Mouse (Mus musculus) spleen, adult 2 months (tissue): Measurements from ENCODE around the gene Mxra8. TPM values are rescaled to one million over a fixed set of nuclear protein-coding genes. Genes with fewer than 3 reads are reported as not detected.

Experiments
- DNase-seq, 2 experiments: peaks; one replicate each; pipeline versions ENCODE4 v3.0.0 to v3.0.0-alpha.2; 2012 to 2021; ENCODE audit warnings: low spot score in 2 of 2, low read depth in 1 of 2
- H3K27ac ChIP-seq: fragments of 200-500 bp; 2 replicates; pipeline ENCODE4 v1.5.1; 2012; ENCODE audit warnings: low read length, inconsistent platforms; ENCODE audit not compliant: insufficient read depth
- H3K27me3 ChIP-seq: fragments of 200-500 bp; 2 replicates; pipeline ENCODE4 v1.6.1; 2012; ENCODE audit warnings: mild to moderate bottlenecking, moderate library complexity, low read length, inconsistent platforms; ENCODE audit not compliant: control insufficient read depth, insufficient read depth
- H3K36me3 ChIP-seq: fragments of 200-500 bp; 2 replicates; pipeline ENCODE4 v1.6.1; 2012; ENCODE audit warnings: mild to moderate bottlenecking, low read length, inconsistent platforms; ENCODE audit not compliant: control insufficient read depth, insufficient read depth
- H3K4me1 ChIP-seq: fragments of 200-500 bp; 2 replicates; pipeline ENCODE4 v1.6.1; 2011; ENCODE audit warnings: inconsistent platforms; ENCODE audit not compliant: control insufficient read depth, insufficient read depth, insufficient read length
- H3K4me3 ChIP-seq: fragments of 200-500 bp; 2 replicates; pipeline ENCODE4 v1.5.1; 2011; ENCODE audit warnings: mild to moderate bottlenecking, inconsistent platforms; ENCODE audit not compliant: insufficient read depth, insufficient read length; ENCODE audit errors: extremely low read depth
- CTCF ChIP-seq: fragments of 200-500 bp; IDR thresholded peaks from 2 replicates; pipeline ENCODE4 v1.5.1; 2011; ENCODE audit warnings: mild to moderate bottlenecking, inconsistent platforms; ENCODE audit not compliant: insufficient read depth, insufficient read length, insufficient replicate concordance; ENCODE audit errors: extremely low read depth
- POLR2A ChIP-seq: fragments of 200-500 bp; IDR thresholded peaks from 2 replicates; pipeline ENCODE4 v1.6.1; 2011; ENCODE audit warnings: low read depth, low read length, inconsistent platforms
- WGBS: fragments of 180-500 bp; shearing (Covaris S2); methylation state at CpG from one replicate; pipeline ENCODE4 v1.1.7; 2018; 5-methylcytosine and 5-hydroxymethylcytosine counted together
- polyA plus RNA-seq: library from polyadenylated mRNA; depleted of rRNA; stranded (reverse); fragments of >200 nt; gene quantifications from 2 replicates; pipeline ENCODE4 v1.2.3, GENCODE M21; 2012

Mxra8 gene
- polyA plus RNA-seq, 1 experiment, result 73.6 TPM

DNA sequence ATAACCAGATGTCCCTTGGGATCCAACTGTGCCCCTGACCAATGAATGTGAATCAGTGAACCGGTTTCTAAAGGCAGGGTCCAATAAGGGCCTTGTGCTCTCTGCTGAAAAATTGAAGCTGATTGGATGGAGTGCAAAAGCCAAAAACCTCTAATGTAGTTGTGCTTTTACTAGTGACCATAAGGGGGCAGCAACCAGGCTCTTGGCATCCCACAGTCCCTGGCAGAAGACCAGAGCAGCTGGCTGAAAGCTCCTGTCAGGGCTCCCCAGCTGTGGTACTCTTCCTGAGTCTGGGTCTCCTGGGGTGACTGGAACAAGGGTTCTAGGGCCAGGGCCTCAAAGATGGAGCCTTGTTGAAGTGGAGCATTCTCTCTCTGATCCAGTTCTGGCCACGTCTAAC is 5.6 kb upstream of the Mxra8 start:
- H3K4me3 ChIP-seq, result no peak overlapping the region
- H3K27me3 ChIP-seq, result no peaks in the 10 kb centered on the region
- H3K36me3 ChIP-seq, result no peaks in the 10 kb centered on the region
- H3K27ac ChIP-seq, result peak overlapping the region; percentile 23; the same call in 1 of the 2 replicates
- peak; percentile 34 to 58 for DNase-seq
- no peak; the same call in 1 of the 2 replicates for TF ChIP-seq CTCF
- peaks cover 9% of the 10 kb centered on the region; the same call in 1 of the 2 replicates for H3K4me1 ChIP-seq
- WGBS, result 43% methylated on average over 2 of the region's 2 CpGs

DNA sequence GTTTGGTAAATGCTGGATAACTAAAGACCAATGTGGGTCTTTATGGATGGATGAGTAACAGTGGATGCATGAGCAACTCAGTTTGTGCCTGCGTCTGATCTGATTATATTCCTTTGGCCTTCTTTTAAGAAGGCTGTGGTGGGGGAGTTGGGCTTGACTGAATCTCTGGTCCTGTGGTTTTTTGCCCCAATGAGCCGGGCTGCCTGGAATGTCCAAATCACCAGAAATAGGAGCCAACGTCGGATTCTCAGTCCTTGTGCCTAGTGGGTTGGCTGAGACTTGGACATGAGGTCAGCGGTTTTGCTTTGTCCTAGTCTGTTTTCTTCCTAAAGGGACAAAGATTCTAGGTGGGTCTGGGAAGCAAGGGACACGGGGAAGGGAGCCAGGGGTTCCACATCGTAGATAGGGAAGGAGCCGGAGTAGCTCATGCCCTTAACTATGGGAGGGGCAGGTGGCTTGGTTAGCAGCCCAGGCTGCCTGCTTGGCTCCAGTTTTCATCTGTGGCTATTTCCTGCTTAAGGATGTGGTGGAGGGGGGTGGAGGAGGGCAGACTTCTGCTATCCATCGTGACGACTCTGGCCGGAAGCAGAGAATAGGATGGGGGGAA is 2.0 kb upstream of the Mxra8 start:
- no peaks in the 10 kb centered on the region for H3K36me3 ChIP-seq
- no peak for DNase-seq
- no peak overlapping the region for H3K4me3 ChIP-seq
- H3K27me3 ChIP-seq, result no peaks in the 10 kb centered on the region
- peak overlapping the region; percentile 28; the same call in 1 of the 2 replicates for H3K27ac ChIP-seq
- H3K4me1 ChIP-seq, result peaks cover 14% of the 10 kb centered on the region; the same call in 1 of the 2 replicates
- no peak for TF ChIP-seq POLR2A
- TF ChIP-seq CTCF, result no peak
- 31% methylated on average over 11 of the region's 11 CpGs for WGBS

DNA sequence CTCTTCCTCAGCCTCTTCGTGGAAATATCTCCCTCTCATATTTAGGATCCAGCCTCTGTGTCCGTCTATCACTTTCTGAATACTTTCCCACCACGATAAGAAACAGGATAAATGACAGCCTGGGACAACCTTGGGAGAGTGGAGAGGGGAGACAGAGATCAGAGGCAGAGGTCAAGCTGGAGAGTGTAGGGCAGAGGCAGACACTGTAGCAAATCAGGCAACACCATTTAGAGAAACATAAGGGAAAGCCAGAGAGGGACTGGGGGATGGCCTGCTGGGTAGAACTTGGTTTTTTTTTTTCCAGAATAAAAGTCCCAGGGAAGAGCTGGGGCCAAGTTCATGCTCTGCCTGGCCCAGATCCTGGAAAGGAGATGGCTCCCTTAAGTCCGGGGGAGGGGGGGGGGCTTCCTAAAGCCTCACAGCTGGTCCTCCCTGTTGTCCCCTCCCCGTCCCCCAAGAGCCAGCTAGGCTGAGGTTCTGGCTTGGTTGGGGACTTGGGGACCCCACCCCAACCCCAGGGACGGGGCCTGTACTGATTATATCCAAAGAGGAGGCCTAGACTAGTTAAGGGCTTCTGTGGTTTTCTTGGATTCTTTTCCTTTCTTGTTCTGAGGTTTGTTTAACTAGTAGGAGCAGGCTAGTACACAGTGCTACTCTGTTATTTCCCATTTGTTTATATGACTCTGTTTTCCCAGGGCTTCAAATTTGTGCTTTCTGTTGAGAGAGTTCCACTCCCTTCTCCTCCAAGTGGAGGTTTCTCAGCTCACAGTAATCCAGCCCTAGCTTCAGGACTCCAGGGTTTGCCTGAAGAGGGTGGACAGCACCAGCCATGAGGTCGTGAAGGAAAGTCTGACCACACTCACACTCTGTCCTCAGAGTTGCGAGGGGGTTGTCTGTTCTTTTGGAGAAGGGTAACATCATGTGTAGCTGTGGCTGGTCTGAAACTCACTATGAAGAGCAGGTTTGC is 1.0 kb upstream of the Mxra8 start:
- no peak for DNase-seq
- Histone ChIP-seq H3K27me3 (no peaks in the 10 kb centered on the region), H3K4me1 (peaks cover 13% of the 10 kb centered on the region; the same call in 1 of the 2 replicates), H3K36me3 (no peaks in the 10 kb centered on the region), H3K27ac (peak overlapping the region; percentile 28), H3K4me3 (no peak overlapping the region)
- TF ChIP-seq POLR2A (no peak), CTCF (no peak)
- whole genome bisulfite sequencing, result 71% methylated on average over 8 of the region's 8 CpGs

DNA sequence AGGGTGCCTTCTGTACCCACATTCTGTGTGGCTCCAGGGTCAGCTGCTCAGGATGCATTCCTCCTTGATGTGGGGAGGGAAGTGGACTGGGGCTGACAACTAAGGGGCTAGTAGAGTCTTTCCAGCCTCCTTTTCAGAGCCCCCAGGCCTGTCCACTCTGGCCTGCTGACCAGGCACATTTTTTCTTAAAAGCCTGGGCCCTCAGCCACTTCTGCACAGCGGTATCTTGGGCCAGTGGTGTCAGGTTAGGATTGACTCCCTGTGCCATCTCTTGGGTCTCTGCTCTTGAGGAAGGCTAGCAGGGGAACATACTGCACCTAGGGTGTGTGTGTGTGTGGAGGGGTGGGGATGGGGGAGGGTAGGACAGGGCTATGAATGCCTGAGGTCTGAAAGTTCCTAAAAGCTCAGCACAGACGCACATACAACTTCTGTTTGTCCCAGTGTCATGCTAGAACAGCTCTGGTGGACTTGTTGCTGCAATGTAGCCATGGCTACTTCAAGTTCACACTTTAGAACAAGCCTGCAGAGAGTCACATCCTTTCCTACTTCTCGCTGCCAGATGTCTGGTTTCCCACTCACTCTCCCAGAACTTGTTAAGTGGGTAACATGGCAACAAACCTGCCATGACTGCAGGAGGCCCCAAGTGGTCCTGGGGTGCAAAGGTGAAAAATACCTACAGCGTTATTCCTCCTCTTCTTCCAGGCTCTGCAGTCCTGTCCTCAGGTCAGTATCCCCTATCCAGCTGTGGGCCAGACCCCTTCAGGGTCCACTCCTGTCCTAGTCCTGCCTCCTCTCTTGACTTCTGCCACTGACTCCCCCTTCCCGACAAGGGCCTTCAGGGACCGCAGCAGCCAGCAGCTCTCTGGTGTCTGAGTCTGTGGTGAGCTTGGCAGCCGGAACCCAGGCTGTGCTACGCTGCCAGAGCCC is 859 bp downstream of the Mxra8 start:
- H3K4me3 ChIP-seq, result peak overlapping the region; percentile 53
- 24% methylated on average over 8 of the region's 8 CpGs for WGBS
- no peaks in the 10 kb centered on the region for H3K27me3 ChIP-seq
- peaks cover 13% of the 10 kb centered on the region; the same call in 1 of the 2 replicates for H3K4me1 ChIP-seq
- DNase-seq, result no peak
- no peaks in the 10 kb centered on the region for H3K36me3 ChIP-seq
- TF ChIP-seq POLR2A (no peak), CTCF (no peak)
- H3K27ac ChIP-seq, result peak overlapping the region; percentile 71

DNA sequence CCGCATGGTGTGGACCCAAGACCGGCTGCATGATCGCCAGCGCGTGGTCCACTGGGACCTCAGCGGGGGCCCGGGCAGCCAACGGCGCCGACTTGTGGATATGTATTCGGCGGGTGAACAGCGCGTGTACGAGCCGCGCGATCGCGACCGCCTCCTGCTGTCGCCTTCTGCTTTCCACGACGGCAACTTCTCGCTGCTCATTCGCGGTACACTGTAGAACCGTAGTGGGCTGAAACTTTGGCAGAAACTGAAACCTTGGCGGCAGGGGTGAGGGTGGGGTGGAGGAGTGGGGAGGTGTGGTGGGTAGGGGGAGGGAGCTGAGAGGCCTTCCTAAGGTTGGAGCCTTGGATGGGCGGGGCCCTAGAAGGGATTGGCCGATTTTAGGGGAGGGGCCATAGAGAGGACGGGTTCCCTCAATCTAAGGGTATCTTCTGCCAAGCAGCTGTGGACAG is 1.5 kb downstream of the Mxra8 start:
- Histone ChIP-seq H3K4me1 (peaks cover 13% of the 10 kb centered on the region; the same call in 1 of the 2 replicates), H3K4me3 (peak overlapping the region; percentile 53), H3K27ac (peak overlapping the region; percentile 48), H3K36me3 (no peaks in the 10 kb centered on the region), H3K27me3 (no peaks in the 10 kb centered on the region)
- WGBS, result 2% methylated on average over 32 of the region's 32 CpGs
- DNase-seq, result peak; percentile 61 to 69
- TF ChIP-seq POLR2A (no peak), CTCF (peak; percentile 5; the same call in 1 of the 2 replicates)

DNA sequence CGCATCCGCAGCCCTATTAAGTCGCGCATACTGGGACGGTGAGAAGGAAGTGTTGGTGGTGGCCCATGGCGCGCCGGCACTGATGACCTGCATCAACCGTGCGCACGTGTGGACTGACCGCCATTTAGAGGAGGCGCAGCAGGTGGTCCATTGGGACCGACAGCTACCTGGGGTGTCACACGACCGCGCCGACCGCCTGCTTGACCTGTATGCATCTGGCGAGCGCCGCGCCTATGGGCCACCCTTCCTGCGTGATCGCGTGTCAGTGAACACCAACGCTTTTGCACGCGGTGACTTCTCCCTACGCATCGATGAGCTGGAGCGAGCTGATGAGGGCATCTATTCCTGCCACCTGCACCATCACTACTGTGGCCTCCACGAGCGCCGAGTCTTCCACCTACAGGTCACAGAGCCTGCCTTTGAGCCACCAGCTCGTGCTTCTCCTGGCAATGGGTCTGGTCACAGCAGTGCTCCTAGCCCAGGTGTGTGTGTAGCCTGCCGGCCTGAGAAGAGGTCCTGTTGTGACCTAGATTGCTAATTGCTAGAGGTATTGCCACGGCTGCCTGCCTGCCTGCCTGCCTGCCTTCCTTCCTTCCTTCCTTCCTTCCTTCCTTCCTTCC is 2.3 kb downstream of the Mxra8 start:
- Histone ChIP-seq H3K36me3 (no peaks in the 10 kb centered on the region), H3K27ac (no peak overlapping the region), H3K4me3 (peak overlapping the region; percentile 53; the same call in 1 of the 2 replicates), H3K27me3 (no peaks in the 10 kb centered on the region), H3K4me1 (peaks cover 16% of the 10 kb centered on the region; the same call in 1 of the 2 replicates)
- DNase-seq, result no peak
- TF ChIP-seq POLR2A (no peak), CTCF (no peak)
- 56% methylated on average over 38 of the region's 38 CpGs for WGBS
